Mouse (Mus musculus): Measurements from ENCODE around the gene Vnn3. TPM values are rescaled to one million over a fixed set of nuclear protein-coding genes. Genes with fewer than 3 reads are reported as not detected.

The Vnn3 gene
- polyA plus RNA-seq (2014; fragmentation: Nextera tagmentation; extraction: Ambion mirVana), result not detected in 2 replicates

GRCm38 (mm10) chr10:23851228-23851912 is at the start of gene Vnn3:
Vnn3 (plus strand) TSS chr10:23851462.
- H3K27me3 ChIP-seq (ENCODE audit: control insufficient read depth, insufficient read depth, low read length), result no peaks in the 10 kb centered on the region
- no peak within 1 kb of the TSS for H3K9ac ChIP-seq (replicated peaks; ENCODE audit: low read length)
- H3K4me3 ChIP-seq (ENCODE audit: low read depth, low read length), result no peak within 1 kb of the TSS
- DNase-seq (ENCODE audit: low spot score) (no peak), ATAC-seq (replicated peaks; ENCODE audit: insufficient number of reproducible peaks, low FRiP score, low TSS enrichment, low read depth) (no peak)
- WGBS, result 86% methylated on average over 4 of the region's 4 CpGs
- no peak within 1 kb of the TSS for H3K4me2 ChIP-seq (ENCODE audit: low read depth, low read length)
- H3K27ac ChIP-seq (replicated peaks; ENCODE audit: low read depth, low read length), result no peak within 1 kb of the TSS
- no peaks in the 10 kb centered on the region; the same call in 1 of the 2 replicates for H3K4me1 ChIP-seq (ENCODE audit: control insufficient read depth, insufficient read depth, low read length)
- H3K36me3 ChIP-seq (replicated peaks; ENCODE audit: control insufficient read depth, insufficient read depth, low read depth, low read length), result no peaks in the 10 kb centered on the region
- no peaks in the 10 kb centered on the region for H3K9me3 ChIP-seq (replicated peaks; ENCODE audit: control insufficient read depth, low read length)

DNA sequence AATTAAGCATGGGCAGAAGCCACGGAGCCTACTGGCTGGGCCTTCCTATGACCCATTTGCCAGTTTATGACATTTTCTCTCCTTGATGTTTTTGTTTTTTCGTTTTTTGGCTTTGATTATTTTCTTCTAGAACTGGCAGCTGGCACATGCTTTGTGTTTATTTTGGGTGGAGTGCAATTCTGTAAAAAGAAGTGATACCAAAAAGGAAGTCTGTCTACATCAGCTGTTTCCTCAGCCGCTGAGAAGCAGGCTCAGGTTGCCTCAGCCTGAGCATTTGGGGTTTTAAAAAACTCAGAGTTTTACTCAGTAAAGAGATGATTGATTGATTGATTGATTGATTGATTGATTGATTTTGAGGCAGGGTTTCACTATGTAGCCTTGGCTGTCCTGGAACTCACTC is 48.4 kb upstream of the Vnn3 start:
- no peak for DNase-seq (ENCODE audit: low spot score)
- ATAC-seq (replicated peaks; ENCODE audit: insufficient number of reproducible peaks, low FRiP score, low TSS enrichment, low read depth), result no peak

GRCm38 (mm10) chr10:23804665-23805064 is 46.6 kb upstream of the Vnn3 start:
- DNase-seq (ENCODE audit: low spot score) (no peak), ATAC-seq (replicated peaks; ENCODE audit: insufficient number of reproducible peaks, low FRiP score, low TSS enrichment, low read depth) (no peak)
- Histone ChIP-seq H3K27ac (replicated peaks; ENCODE audit: low read depth, low read length) (no peak overlapping the region), H3K4me2 (ENCODE audit: low read depth, low read length) (no peak overlapping the region), H3K9me3 (replicated peaks; ENCODE audit: control insufficient read depth, low read length) (no peaks in the 10 kb centered on the region), H3K27me3 (ENCODE audit: control insufficient read depth, insufficient read depth, low read length) (no peaks in the 10 kb centered on the region), H3K9ac (replicated peaks; ENCODE audit: low read length) (no peak overlapping the region), H3K36me3 (replicated peaks; ENCODE audit: control insufficient read depth, insufficient read depth, low read depth, low read length) (no peaks in the 10 kb centered on the region), H3K4me3 (ENCODE audit: low read depth, low read length) (no peak overlapping the region), H3K4me1 (ENCODE audit: control insufficient read depth, insufficient read depth, low read length) (no peaks in the 10 kb centered on the region)
- WGBS, result 73% methylated on average over 3 of the region's 3 CpGs

More for the DNA sequence above, 48.4 kb upstream of the Vnn3 start:
- no peaks in the 10 kb centered on the region for H3K27me3 ChIP-seq (ENCODE audit: control insufficient read depth, insufficient read depth, low read length)
- no peaks in the 10 kb centered on the region for H3K4me1 ChIP-seq (ENCODE audit: control insufficient read depth, insufficient read depth, low read length)
- no peak overlapping the region for H3K4me2 ChIP-seq (ENCODE audit: low read depth, low read length)
- H3K9ac ChIP-seq (replicated peaks; ENCODE audit: low read length), result no peak overlapping the region
- H3K27ac ChIP-seq (replicated peaks; ENCODE audit: low read depth, low read length), result no peak overlapping the region
- no peaks in the 10 kb centered on the region for H3K9me3 ChIP-seq (replicated peaks; ENCODE audit: control insufficient read depth, low read length)
- H3K4me3 ChIP-seq (ENCODE audit: low read depth, low read length), result no peak overlapping the region
- no peaks in the 10 kb centered on the region for H3K36me3 ChIP-seq (replicated peaks; ENCODE audit: control insufficient read depth, insufficient read depth, low read depth, low read length)
- 70% methylated on average over 3 of the region's 3 CpGs for WGBS

DNA sequence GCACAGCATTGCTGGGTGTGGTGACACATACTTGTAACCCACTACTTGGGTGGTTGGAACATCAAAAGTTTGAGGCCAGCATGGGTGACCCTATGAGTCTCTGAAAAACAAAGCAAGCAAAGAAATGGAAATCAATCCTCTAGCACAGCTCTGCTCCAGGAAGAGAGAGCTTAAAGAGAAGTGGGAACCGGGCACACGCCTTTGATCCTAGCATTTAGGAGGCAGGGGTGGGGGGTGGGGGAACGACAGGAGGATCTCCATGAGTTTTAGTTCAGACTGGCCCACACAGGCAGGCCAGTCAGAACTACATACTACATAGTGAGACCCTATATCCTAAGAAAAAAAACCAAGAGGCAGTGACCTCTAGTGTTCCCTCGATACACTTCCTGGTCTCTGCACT is 45.1 kb upstream of the Vnn3 start:
- H3K36me3 ChIP-seq (replicated peaks; ENCODE audit: control insufficient read depth, insufficient read depth, low read depth, low read length), result no peaks in the 10 kb centered on the region
- no peak for ATAC-seq (replicated peaks; ENCODE audit: insufficient number of reproducible peaks, low FRiP score, low TSS enrichment, low read depth)
- WGBS, result 37% methylated on average over 4 of the region's 4 CpGs

GRCm38 (mm10) chr10:23811635-23812437 is 39.4 kb upstream of the Vnn3 start:
- ATAC-seq (replicated peaks; ENCODE audit: insufficient number of reproducible peaks, low FRiP score, low TSS enrichment, low read depth), result no peak

More for the DNA sequence above, 45.1 kb upstream of the Vnn3 start:
- Histone ChIP-seq H3K9me3 (replicated peaks; ENCODE audit: control insufficient read depth, low read length) (no peaks in the 10 kb centered on the region), H3K9ac (replicated peaks; ENCODE audit: low read length) (no peak overlapping the region), H3K4me2 (ENCODE audit: low read depth, low read length) (no peak overlapping the region), H3K4me3 (ENCODE audit: low read depth, low read length) (no peak overlapping the region), H3K27ac (replicated peaks; ENCODE audit: low read depth, low read length) (no peak overlapping the region), H3K27me3 (ENCODE audit: control insufficient read depth, insufficient read depth, low read length) (no peaks in the 10 kb centered on the region), H3K4me1 (ENCODE audit: control insufficient read depth, insufficient read depth, low read length) (no peaks in the 10 kb centered on the region)
- no peak for DNase-seq (ENCODE audit: low spot score)

DNA sequence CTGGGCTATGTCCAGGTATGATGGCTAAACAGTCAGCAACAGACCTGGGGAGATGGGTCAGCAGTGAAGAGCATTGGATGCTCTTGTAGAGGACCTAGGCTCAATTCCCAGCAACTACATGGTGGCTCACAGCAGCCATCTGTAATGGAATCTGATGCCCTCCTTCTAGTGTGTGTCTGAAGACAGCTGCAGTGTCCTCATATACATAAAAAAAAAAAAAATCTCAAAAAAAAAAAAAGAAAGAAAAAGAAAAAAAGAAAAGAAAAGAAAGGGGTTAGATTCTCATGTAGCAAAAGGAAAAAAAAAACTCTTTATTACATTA is 38.9 kb upstream of the Vnn3 start:
- H3K9ac ChIP-seq (replicated peaks; ENCODE audit: low read length), result no peak overlapping the region
- no peak overlapping the region for H3K27ac ChIP-seq (replicated peaks; ENCODE audit: low read depth, low read length)
- no peaks in the 10 kb centered on the region for H3K27me3 ChIP-seq (ENCODE audit: control insufficient read depth, insufficient read depth, low read length)
- no peak overlapping the region for H3K4me2 ChIP-seq (ENCODE audit: low read depth, low read length)
- ATAC-seq (replicated peaks; ENCODE audit: insufficient number of reproducible peaks, low FRiP score, low TSS enrichment, low read depth) (no peak), DNase-seq (ENCODE audit: low spot score) (no peak)
- H3K36me3 ChIP-seq (replicated peaks; ENCODE audit: control insufficient read depth, insufficient read depth, low read depth, low read length), result no peaks in the 10 kb centered on the region
- no peak overlapping the region for H3K4me3 ChIP-seq (ENCODE audit: low read depth, low read length)
- H3K4me1 ChIP-seq (ENCODE audit: control insufficient read depth, insufficient read depth, low read length), result no peaks in the 10 kb centered on the region
- H3K9me3 ChIP-seq (replicated peaks; ENCODE audit: control insufficient read depth, low read length), result no peaks in the 10 kb centered on the region

More at GRCm38 (mm10) chr10:23811635-23812437, 39.4 kb upstream of the Vnn3 start:
- H3K9me3 ChIP-seq (replicated peaks; ENCODE audit: control insufficient read depth, low read length), result no peaks in the 10 kb centered on the region
- no peaks in the 10 kb centered on the region for H3K36me3 ChIP-seq (replicated peaks; ENCODE audit: control insufficient read depth, insufficient read depth, low read depth, low read length)
- DNase-seq (ENCODE audit: low spot score), result peak; percentile 75
- H3K4me2 ChIP-seq (ENCODE audit: low read depth, low read length), result no peak overlapping the region
- H3K9ac ChIP-seq (replicated peaks; ENCODE audit: low read length), result no peak overlapping the region
- no peaks in the 10 kb centered on the region for H3K27me3 ChIP-seq (ENCODE audit: control insufficient read depth, insufficient read depth, low read length)
- 76% methylated on average over 9 of the region's 12 CpGs for WGBS
- no peaks in the 10 kb centered on the region for H3K4me1 ChIP-seq (ENCODE audit: control insufficient read depth, insufficient read depth, low read length)
- no peak overlapping the region for H3K27ac ChIP-seq (replicated peaks; ENCODE audit: low read depth, low read length)
- no peak overlapping the region for H3K4me3 ChIP-seq (ENCODE audit: low read depth, low read length)

- no peak for DNase-seq (ENCODE audit: low spot score)
- WGBS, result 58% methylated on average over 11 of the region's 11 CpGs
Observed at GRCm38 (mm10) chr10:23812852-23813766, 38.2 kb upstream of the Vnn3 start.

More at GRCm38 (mm10) chr10:23812852-23813766, 38.2 kb upstream of the Vnn3 start:
- no peaks in the 10 kb centered on the region for H3K36me3 ChIP-seq (replicated peaks; ENCODE audit: control insufficient read depth, insufficient read depth, low read depth, low read length)
- H3K4me1 ChIP-seq (ENCODE audit: control insufficient read depth, insufficient read depth, low read length), result no peaks in the 10 kb centered on the region
- no peak for ATAC-seq (replicated peaks; ENCODE audit: insufficient number of reproducible peaks, low FRiP score, low TSS enrichment, low read depth)
- no peak overlapping the region for H3K9ac ChIP-seq (replicated peaks; ENCODE audit: low read length)
- H3K9me3 ChIP-seq (replicated peaks; ENCODE audit: control insufficient read depth, low read length), result no peaks in the 10 kb centered on the region
- no peak overlapping the region for H3K4me3 ChIP-seq (ENCODE audit: low read depth, low read length)
- no peaks in the 10 kb centered on the region for H3K27me3 ChIP-seq (ENCODE audit: control insufficient read depth, insufficient read depth, low read length)
- H3K4me2 ChIP-seq (ENCODE audit: low read depth, low read length), result no peak overlapping the region
- H3K27ac ChIP-seq (replicated peaks; ENCODE audit: low read depth, low read length), result no peak overlapping the region
